Mouse (Mus musculus): ENCODE results near the gene Rbm20. TPM values are rescaled to one million over a fixed set of nuclear protein-coding genes. Genes with fewer than 3 reads are reported as not detected.

Gene Rbm20
- total and polyA plus RNA-seq, 3 experiments: 0.05 to 0.56 (median 0.08) TPM

GRCm38 (mm10) chr19:53768478-53768877 is 91.4 kb downstream of the Rbm20 start:
- no peaks in the 10 kb centered on the region for H3K36me3 ChIP-seq (replicated peaks in 1 of 2; ENCODE audit: control insufficient read depth in 1 of 2, insufficient read depth in 1 of 2, low read length in 1 of 2)
- H3K4me1 ChIP-seq (ENCODE audit: control insufficient read depth in 1 of 2, insufficient read depth in 2 of 2): peaks cover 0 to 5% of the 10 kb centered on the region in 2 experiments; a peak in 3 of 4 replicates
- H3K4me2 ChIP-seq (ENCODE audit: insufficient read depth, low read depth, poor library complexity, severe bottlenecking): no peak overlapping the region
- H3K27ac ChIP-seq (ENCODE audit: insufficient read depth, low read depth): no peak overlapping the region
- no peaks in the 10 kb centered on the region for H3K27me3 ChIP-seq (replicated peaks)
- no peaks in the 10 kb centered on the region for H3K79me2 ChIP-seq (replicated peaks; ENCODE audit: control insufficient read depth, extremely low read depth, insufficient read depth, poor library complexity, severe bottlenecking)
- dilution Hi-C loops (cut with MboI; ENCODE audit: extremely low pct_ligation_motif_present, extremely low pct_unique_long_range_greater_than_20kb, low sequenced_read_pairs) (no loop called here), in situ Hi-C loops (cut with MboI; ENCODE audit: low pct_ligation_motif_present, low pct_unique_long_range_greater_than_20kb, low sequenced_read_pairs) (loop anchor here (25.0 kb wide), 1 partner anchor 381 kb away; the partner anchor contains the start of gene Smndc1)
- H3K9me3 ChIP-seq (replicated peaks; ENCODE audit: low read length): peaks cover 7% of the 10 kb centered on the region
- H3K4me3 ChIP-seq (replicated peaks in 1 of 3; ENCODE audit: low read depth in 2 of 3, low read length in 2 of 3, poor library complexity in 1 of 3): no peak overlapping the region
- no peak overlapping the region for H3K9ac ChIP-seq (ENCODE audit: insufficient read depth, low read depth)
- DNase-seq (ENCODE audit: extremely low read depth): peak; percentile 75
- TF ChIP-seq MAX (IDR thresholded peaks at IDR 0.05; ENCODE audit: low read length) (no peak), SMC3 (IDR thresholded peaks at IDR 0.05; ENCODE audit: low read depth, low read length) (peak; percentile 88), USF2 (conservative IDR thresholded peaks at IDR 0.05; ENCODE audit: low read depth, low read length) (no peak), KAT2A (IDR thresholded peaks at IDR 0.05; ENCODE audit: insufficient replicate concordance, low read length) (no peak), MAFK (IDR thresholded peaks at IDR 0.05; ENCODE audit: insufficient replicate concordance, low read length) (no peak), CTCF (conservative IDR thresholded peaks at IDR 0.05 in 1 of 2, IDR thresholded peaks at IDR 0.05 in 1 of 2; ENCODE audit: low read depth in 2 of 2, low read length in 2 of 2) (peak; percentile 41 to 88; a peak in 3 of 4 replicates), RAD21 (IDR thresholded peaks at IDR 0.05; ENCODE audit: low read depth, low read length) (peak; percentile 95), MEF2A (IDR thresholded peaks at IDR 0.05; ENCODE audit: borderline replicate concordance, low read depth, low read length) (0 out of 2 replicates have a peak, but pooled peaks have one; percentile 15), NRF1 (IDR thresholded peaks at IDR 0.05; ENCODE audit: low read depth, low read length) (no peak), ZC3H11A (IDR thresholded peaks at IDR 0.05; ENCODE audit: low read depth, low read length) (peak; percentile 69)

- Histone ChIP-seq H3K9me3 (replicated peaks; ENCODE audit: low read length) (no peaks in the 10 kb centered on the region), H3K36me3 (replicated peaks in 1 of 2; ENCODE audit: control insufficient read depth in 1 of 2, insufficient read depth in 1 of 2, low read length in 1 of 2) (no peaks in the 10 kb centered on the region), H3K9ac (ENCODE audit: insufficient read depth, low read depth) (no peak overlapping the region), H3K4me3 (replicated peaks in 1 of 3; ENCODE audit: low read depth in 2 of 3, low read length in 2 of 3, poor library complexity in 1 of 3) (no peak overlapping the region), H3K4me2 (ENCODE audit: insufficient read depth, low read depth, poor library complexity, severe bottlenecking) (no peak overlapping the region), H3K27me3 (replicated peaks) (peaks cover 1% of the 10 kb centered on the region), H3K79me2 (replicated peaks; ENCODE audit: control insufficient read depth, extremely low read depth, insufficient read depth, poor library complexity, severe bottlenecking) (no peaks in the 10 kb centered on the region), H3K27ac (ENCODE audit: insufficient read depth, low read depth) (no peak overlapping the region), H3K4me1 (ENCODE audit: control insufficient read depth in 1 of 2, insufficient read depth in 2 of 2) (no peaks in the 10 kb centered on the region)
- no peak for DNase-seq (ENCODE audit: extremely low read depth)
- dilution Hi-C loops (cut with MboI; ENCODE audit: extremely low pct_ligation_motif_present, extremely low pct_unique_long_range_greater_than_20kb, low sequenced_read_pairs): no loop called here
- TF ChIP-seq NRF1 (IDR thresholded peaks at IDR 0.05; ENCODE audit: low read depth, low read length): no peak
- TF ChIP-seq CTCF (conservative IDR thresholded peaks at IDR 0.05 in 1 of 2, IDR thresholded peaks at IDR 0.05 in 1 of 2; ENCODE audit: low read depth in 2 of 2, low read length in 2 of 2): no peak
- no peak for TF ChIP-seq SMC3 (IDR thresholded peaks at IDR 0.05; ENCODE audit: low read depth, low read length)
- TF ChIP-seq MYC (IDR thresholded peaks at IDR 0.05; ENCODE audit: low read depth, low read length): no peak
- no peak for TF ChIP-seq MAX (IDR thresholded peaks at IDR 0.05; ENCODE audit: low read length)
- TF ChIP-seq HCFC1 (IDR thresholded peaks at IDR 0.05; ENCODE audit: low read depth, low read length): no peak
- no peak for TF ChIP-seq SIN3A (IDR thresholded peaks at IDR 0.05; ENCODE audit: low read length)
- TF ChIP-seq MAZ (IDR thresholded peaks at IDR 0.05; ENCODE audit: low read depth, low read length): no peak
- in situ Hi-C loops (cut with MboI; ENCODE audit: low pct_ligation_motif_present, low pct_unique_long_range_greater_than_20kb, low sequenced_read_pairs): loop anchor here (25.0 kb wide), 1 partner anchor 387 kb away; the partner anchor contains the start of gene Smndc1
These were observed 97.0 kb downstream of the Rbm20 start for GRCm38 (mm10) chr19:53773937-53774640.

All from CH12.LX (cell line).